Mouse (Mus musculus) heart, postnatal 14 days (tissue): ENCODE results near the gene Srp72. TPM values are rescaled to one million over a fixed set of nuclear protein-coding genes. Genes with fewer than 3 reads are reported as not detected.
"Not testable (repeated sequence)": the region's sequence is repeated elsewhere in the genome, so short reads cannot be mapped to it uniquely, and the experiment has no call there.

Experiments used
- DNase-seq, 2 experiments: peaks; one replicate each; pipeline ENCODE4 v3.0.0; 2021 to 2022
- intact Hi-C: fragments of 180-260 bp; cut with DNase I; formaldehyde crosslinking; loops from one replicate; pipeline ENCODE4 v1.15.1; 2025
- total RNA-seq, 2 experiments: library from RNA; stranded (reverse); gene quantifications; 2 replicates each; pipeline ENCODE4 v1.2.3; 2021

Srp72 gene
- total RNA-seq, 2 experiments from 2014 or later = 61.7 to 66.3 TPM

- DNase-seq = no peak
- intact Hi-C loops = no loop called here
Measured at GRCm38 (mm10) chr5:76957954-76958353, 16.5 kb upstream of the Srp72 start.

DNA sequence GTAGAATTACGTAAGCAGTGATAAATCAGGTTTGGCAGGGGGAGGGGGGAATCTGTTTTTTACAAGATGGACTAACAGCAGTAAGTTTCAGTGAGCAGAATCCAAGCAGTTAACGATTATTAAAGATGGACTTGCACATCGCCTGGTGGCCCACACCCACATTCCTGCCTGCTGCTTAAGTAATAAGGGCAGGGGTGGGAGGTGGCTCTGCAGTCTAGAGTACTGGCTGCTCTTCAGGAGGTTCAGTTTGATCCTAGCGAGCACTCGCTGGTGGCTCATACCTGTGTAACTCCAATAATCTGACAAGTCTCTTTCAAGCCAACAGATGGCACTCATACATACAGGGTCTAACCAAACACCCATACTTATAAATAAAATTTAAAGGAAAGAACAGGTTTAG is 14.9 kb upstream of the Srp72 start:
- DNase-seq = no peak

GRCm38 (mm10) chr5:76962545-76962944 is 11.9 kb upstream of the Srp72 start:
- no peak for DNase-seq
- intact Hi-C loops = loop anchor here (10.0 kb wide), 1 partner anchor 378 kb away; the partner anchor contains the start of gene Cep135

More for the DNA sequence above, 14.9 kb upstream of the Srp72 start:
- intact Hi-C loops = no loop called here

- intact Hi-C loops = loop anchor here (10.0 kb wide), 1 partner anchor 380 kb away; the partner anchor contains the start of gene Cep135
- no peak for DNase-seq
Measured at GRCm38 (mm10) chr5:76964651-76965050, 9.8 kb upstream of the Srp72 start.

- intact Hi-C loops = loop anchor here (10.0 kb wide), 1 partner anchor 384 kb away; the partner anchor contains the start of gene Cep135
Measured at GRCm38 (mm10) chr5:76969250-76969649, 5.2 kb upstream of the Srp72 start.

DNA sequence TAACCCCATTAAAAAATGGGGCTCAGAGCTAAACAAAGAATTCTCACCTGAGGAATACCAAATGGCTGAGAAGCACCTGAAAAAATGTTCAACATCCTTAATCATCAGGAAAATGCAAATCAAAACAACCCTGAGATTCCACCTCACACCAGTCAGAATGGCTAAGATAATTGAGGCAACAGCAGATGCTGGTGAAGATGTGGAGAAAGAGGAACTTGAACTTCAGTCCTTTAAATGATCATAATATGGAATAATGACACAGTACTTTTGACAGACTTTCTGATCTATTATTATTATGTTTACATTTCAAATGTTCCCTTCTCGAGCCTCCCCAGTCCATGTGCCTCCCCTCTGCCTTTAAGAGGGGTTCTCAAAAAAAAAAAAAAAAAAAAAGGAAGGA is 3.4 kb upstream of the Srp72 start:
- intact Hi-C loops = loop anchor here (5.0 kb wide), 1 partner anchor 64 kb away; the partner anchor contains the start of gene Aasdh
- DNase-seq = not testable (repeated sequence)

More at GRCm38 (mm10) chr5:76969250-76969649, 5.2 kb upstream of the Srp72 start:
- no peak for DNase-seq

GRCm38 (mm10) chr5:76973488-76973887 is 995 bp upstream of the Srp72 start:
- intact Hi-C loops = loop anchor here (5.0 kb wide), 1 partner anchor 66 kb away; the partner anchor contains the start of gene Aasdh
- no peak for DNase-seq

DNA sequence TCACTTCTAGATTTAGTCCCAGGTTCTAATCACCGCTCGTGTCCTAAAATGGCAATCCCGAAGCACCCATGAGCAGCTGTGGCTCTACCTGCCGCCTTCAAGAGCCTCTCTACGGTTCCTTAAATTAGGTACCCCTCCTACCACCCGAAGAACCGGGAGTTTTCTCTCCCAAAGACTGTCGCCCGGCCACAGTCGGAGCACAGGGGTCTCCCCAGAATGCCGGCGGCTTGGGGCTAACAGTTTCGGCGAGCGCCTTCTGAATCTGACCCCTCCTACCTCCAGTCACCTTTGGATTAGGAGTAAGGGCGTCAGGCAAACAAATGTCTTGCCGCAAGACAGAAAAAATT is 303 bp upstream of the Srp72 start:
- intact Hi-C loops = loop anchor here (2.0 to 5.0 kb wide), 2 partner anchors 21 to 67 kb away; partner anchors contain the start of gene Aasdh

GRCm38 (mm10) chr5:76975736-76976135 is 1.3 kb downstream of the Srp72 start:
- no peak for DNase-seq
- intact Hi-C loops = loop anchor here (2.0 kb wide), 1 partner anchor 23 kb away; no protein-coding TSS in a partner anchor

More for the DNA sequence above, 303 bp upstream of the Srp72 start:
- DNase-seq = no peak

GRCm38 (mm10) chr5:76984015-76984414 is 9.5 kb downstream of the Srp72 start:
- intact Hi-C loops = no loop called here
- no peak for DNase-seq

DNA sequence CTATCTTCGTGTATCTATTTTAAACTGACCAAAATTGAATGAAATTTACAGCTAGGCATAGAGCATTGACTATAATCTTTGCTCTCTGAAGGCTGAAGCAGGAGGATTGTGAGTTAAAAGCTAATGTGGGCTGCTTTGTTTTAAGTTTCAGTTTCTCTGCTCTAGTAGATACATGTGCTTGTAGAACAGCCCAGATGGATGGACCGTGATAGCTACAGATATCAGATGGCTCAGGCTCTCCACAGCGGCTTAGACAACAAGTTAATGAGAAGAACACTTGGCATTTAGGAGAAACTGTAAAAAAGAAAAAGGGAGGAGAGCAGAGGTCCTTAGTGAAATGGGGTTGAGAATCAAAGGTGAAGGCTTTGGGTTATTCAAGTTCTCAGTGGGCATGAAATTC is 16.3 kb downstream of the Srp72 start:
- DNase-seq = no peak
- intact Hi-C loops = loop anchor here (10.0 kb wide), 1 partner anchor 94 kb away; no protein-coding TSS in a partner anchor

- no peak for DNase-seq
- intact Hi-C loops = loop anchor here (10.0 kb wide), 1 partner anchor 92 kb away; no protein-coding TSS in a partner anchor
Measured at GRCm38 (mm10) chr5:76993174-76993814, 18.8 kb downstream of the Srp72 start.

GRCm38 (mm10) chr5:76998416-76998815 is 23.9 kb downstream of the Srp72 start:
- intact Hi-C loops = loop anchor here (2.0 to 10.0 kb wide), 4 partner anchors 64 to 218 kb away; no protein-coding TSS in a partner anchor
- DNase-seq = no peak

- intact Hi-C loops = no loop called here
- no peak for DNase-seq
Measured at GRCm38 (mm10) chr5:77001192-77001591, 26.7 kb downstream of the Srp72 start.

GRCm38 (mm10) chr5:77004051-77004821 is 29.8 kb downstream of the Srp72 start, which contains the start of gene Arl9:
Gene Arl9 (plus strand): TSS chr5:77004055.
- DNase-seq = no peak
- intact Hi-C loops = no loop called here

DNA sequence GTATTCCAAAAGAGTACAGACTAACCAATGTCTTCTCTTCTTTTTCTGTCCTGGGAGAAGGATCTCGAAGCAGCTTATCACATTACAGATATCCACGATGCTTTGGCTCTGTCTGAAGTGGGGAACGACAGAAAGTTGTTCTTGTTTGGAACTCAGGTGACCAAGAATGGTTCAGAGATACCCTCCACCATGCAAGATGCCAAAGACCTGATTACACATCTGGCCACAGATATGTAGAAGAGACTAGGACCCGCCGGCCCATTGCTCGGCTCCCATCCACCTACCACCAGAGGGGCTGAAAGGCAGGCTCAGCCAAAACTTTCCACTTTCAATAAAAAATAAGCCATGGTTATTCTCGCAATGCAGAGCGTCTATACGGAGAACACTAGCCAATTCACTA is 35.9 kb downstream of the Srp72 start:
- DNase-seq = no peak
- intact Hi-C loops = no loop called here

- no peak for DNase-seq
- intact Hi-C loops = no loop called here
Measured at GRCm38 (mm10) chr5:77011082-77011481, 36.6 kb downstream of the Srp72 start.

DNA sequence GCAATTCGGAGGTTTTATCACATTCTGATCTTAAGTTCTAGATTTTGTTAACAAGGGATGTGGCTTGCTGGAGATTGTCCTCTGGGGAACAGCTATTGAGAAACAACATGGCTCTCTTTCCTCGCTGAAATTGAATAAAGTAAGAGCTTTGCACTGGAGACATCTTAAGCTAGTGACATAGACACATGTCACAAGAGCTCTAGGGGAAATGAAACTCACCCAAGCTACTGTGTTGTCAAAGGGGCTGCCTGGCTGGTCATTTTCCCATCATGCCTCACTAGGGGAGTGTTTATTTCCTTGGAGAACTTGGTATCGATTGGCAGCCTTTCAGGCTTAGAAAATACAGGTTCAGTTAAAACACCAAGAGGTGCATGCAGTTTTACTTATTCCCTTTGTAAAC is 38.7 kb downstream of the Srp72 start:
- intact Hi-C loops = no loop called here
- DNase-seq = no peak

DNA sequence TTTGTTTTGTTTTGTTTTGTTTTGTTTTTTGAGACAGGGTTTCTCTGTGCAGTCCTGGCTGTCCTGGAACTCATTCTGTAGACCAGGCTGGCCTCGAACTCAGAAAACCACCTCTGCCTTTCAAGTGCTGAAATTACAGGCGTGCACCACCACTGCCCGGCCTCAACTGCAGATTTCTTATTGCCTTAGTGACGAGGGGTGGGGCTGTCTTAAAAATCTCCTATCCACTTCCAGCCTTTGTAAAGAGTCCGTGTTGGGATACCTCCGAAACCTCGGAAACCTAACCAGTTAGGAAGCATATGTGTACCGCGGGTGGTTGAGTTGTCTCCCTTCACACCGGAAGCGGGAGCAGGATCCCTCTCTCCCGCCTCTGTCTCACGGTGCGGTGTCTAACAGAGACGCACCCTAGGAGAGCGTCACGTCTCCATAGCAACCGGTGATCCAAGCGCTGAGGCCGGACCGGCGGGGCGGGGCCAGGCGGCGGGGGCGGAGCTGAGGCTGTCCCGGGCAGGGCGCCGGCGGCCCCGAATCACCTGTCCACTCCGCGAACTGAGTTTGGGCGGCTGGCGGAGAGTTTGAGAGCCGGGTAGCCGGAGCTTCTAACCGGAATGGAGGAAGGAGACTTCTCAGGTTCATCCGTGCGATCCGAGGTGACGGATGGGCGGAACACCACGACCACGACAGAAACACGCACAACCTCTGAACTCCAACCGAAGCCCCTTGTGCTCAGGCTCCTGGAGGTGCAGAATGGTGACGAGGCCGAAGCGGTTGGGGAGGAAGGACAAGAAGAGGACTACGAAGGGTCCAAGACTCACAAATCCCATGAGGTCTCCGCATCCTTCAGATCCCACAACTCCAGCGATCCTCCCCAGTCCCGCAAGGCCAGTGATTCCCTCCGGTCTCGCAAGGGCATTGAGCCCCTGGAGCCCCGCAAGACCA is 41.3 kb downstream of the Srp72 start, which contains the start of gene Thegl:
TSS of gene Thegl (plus strand) at position 480 of the 939 bp plus-strand sequence.
- intact Hi-C loops = no loop called here
- DNase-seq = peak; percentile 74 to 80

DNA sequence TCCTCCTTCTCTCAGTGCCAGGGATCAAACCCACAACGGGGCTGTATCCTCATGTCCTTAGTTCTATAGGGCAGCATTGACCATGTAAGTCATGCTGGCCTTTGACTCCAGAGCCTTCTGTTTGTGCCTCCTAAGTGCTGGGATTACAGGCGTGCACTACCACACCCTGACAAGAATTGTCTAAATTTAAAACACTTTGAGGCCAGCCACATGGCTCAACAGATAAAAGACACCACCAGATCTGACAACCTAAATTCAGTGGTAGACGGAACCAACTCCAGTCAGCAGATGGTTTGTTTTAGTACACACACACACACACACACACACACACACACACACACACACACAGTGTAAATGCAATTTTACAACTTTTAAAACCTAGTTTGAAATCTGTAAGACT is 53.6 kb downstream of the Srp72 start:
- intact Hi-C loops = loop anchor here (2.0 to 5.0 kb wide), 2 partner anchors 143 to 189 kb away; no protein-coding TSS in a partner anchor

More for the DNA sequence above, 53.6 kb downstream of the Srp72 start:
- no peak for DNase-seq
